Mouse (Mus musculus) ES-Bruce4 (cell line): Measurements from ENCODE around the gene Rnf26.

ENCODE experiments used
- CTCF ChIP-seq: IDR thresholded peaks from one replicate; pipeline ENCODE4 v1.8.1; 2011; ENCODE audit warnings: low read depth, low read length
- EP300 ChIP-seq: IDR thresholded peaks from 2 replicates; pipeline ENCODE4 v1.6.1; 2011; ENCODE audit warnings: low read depth, low read length; ENCODE audit not compliant: insufficient read depth
- POLR2A ChIP-seq: IDR thresholded peaks from one replicate; pipeline ENCODE4 v1.8.1; 2011; ENCODE audit warnings: low read length; ENCODE audit not compliant: insufficient read depth

- TF ChIP-seq POLR2A (no peak), CTCF (no peak), EP300 (no peak)
Measured at GRCm38 (mm10) chr9:44081581-44081980, 31.7 kb downstream of the Rnf26 start.
